Mouse (Mus musculus) hindbrain, embryonic 12.5 days (tissue): ENCODE measurements around the gene Aff1. TPM values are rescaled to one million over a fixed set of nuclear protein-coding genes. Genes with fewer than 3 reads are reported as not detected.

Experiments used
- ATAC-seq: fragments of 200-750 bp; cut with Nextera tagmentation; 2 replicates; pipeline ENCODE4 v1.8.0; 2017; ENCODE audit warnings: moderate TSS enrichment; ENCODE audit not compliant: low FRiP score
- H3K27ac ChIP-seq: fragments of 300-500 bp; sonication (generic); 2 replicates; pipeline ENCODE4 v1.5.1; 2016; ENCODE audit warnings: mild to moderate bottlenecking
- H3K27me3 ChIP-seq: fragments of 300-500 bp; sonication (generic); 2 replicates; pipeline ENCODE4 v1.6.1; 2016; ENCODE audit warnings: mild to moderate bottlenecking
- H3K36me3 ChIP-seq: fragments of 300-500 bp; sonication (generic); 2 replicates; pipeline ENCODE4 v1.6.1; 2016; ENCODE audit warnings: mild to moderate bottlenecking
- H3K4me1 ChIP-seq: fragments of 300-500 bp; sonication (generic); 2 replicates; pipeline ENCODE4 v1.6.1; 2016
- H3K4me2 ChIP-seq: fragments of 300-500 bp; sonication (generic); replicated peaks from 2 replicates; pipeline ENCODE4 v1.6.1; 2016; ENCODE audit warnings: mild to moderate bottlenecking
- H3K4me3 ChIP-seq: fragments of 300-500 bp; sonication (generic); 2 replicates; pipeline ENCODE4 v1.5.1; 2016; ENCODE audit warnings: mild to moderate bottlenecking
- H3K9ac ChIP-seq: fragments of 300-500 bp; sonication (generic); 2 replicates; pipeline ENCODE4 v1.6.1; 2016; ENCODE audit warnings: mild to moderate bottlenecking, moderate library complexity
- H3K9me3 ChIP-seq: fragments of 300-500 bp; sonication (generic); replicated peaks from 2 replicates; pipeline ENCODE4 v1.6.1; 2016; ENCODE audit warnings: mild to moderate bottlenecking
- WGBS: fragments of 180-500 bp; shearing (Covaris S2); methylation state at CpG from one replicate; pipeline ENCODE4 v1.1.7; 2016; 5-methylcytosine and 5-hydroxymethylcytosine counted together
- polyA plus RNA-seq: library from polyadenylated mRNA; unstranded; fragments of >200 nt; fragmentation: Nextera tagmentation; extraction: Ambion mirVana; gene quantifications from 2 replicates; pipeline ENCODE4 v1.2.1, GENCODE M21; 2016

Gene Aff1
- polyA plus RNA-seq, 1 experiment from 2014 or later, result 5.4 TPM

DNA sequence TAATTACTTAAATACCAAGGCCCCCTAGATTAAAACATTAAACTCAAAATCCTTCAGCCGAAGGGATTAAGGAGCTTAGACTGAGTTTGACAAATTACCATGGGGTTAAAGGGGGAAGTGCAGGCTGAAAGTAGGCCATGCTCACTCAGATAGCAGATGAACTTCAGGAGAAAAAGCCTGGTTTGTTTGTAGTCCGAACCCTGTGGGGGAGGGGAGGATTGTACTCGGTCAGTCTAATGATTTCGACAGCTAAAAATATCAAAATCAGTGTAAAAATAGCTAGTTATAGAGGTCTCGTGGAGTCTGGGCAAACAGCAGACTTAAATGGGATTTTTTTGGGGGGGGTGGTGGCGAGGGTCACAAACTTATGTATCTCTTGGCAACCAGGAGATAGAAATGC, 96.3 kb downstream of the Aff1 start:
- 52% methylated on average over 6 of the region's 6 CpGs for WGBS
- Histone ChIP-seq H3K4me1 (no peaks in the 10 kb centered on the region), H3K27ac (no peak overlapping the region), H3K4me2 (no peak overlapping the region), H3K9me3 (no peaks in the 10 kb centered on the region), H3K27me3 (no peaks in the 10 kb centered on the region; the same call in 1 of the 2 replicates), H3K4me3 (no peak overlapping the region), H3K9ac (no peak overlapping the region), H3K36me3 (peaks cover 11% of the 10 kb centered on the region)
- ATAC-seq, result no peak

DNA sequence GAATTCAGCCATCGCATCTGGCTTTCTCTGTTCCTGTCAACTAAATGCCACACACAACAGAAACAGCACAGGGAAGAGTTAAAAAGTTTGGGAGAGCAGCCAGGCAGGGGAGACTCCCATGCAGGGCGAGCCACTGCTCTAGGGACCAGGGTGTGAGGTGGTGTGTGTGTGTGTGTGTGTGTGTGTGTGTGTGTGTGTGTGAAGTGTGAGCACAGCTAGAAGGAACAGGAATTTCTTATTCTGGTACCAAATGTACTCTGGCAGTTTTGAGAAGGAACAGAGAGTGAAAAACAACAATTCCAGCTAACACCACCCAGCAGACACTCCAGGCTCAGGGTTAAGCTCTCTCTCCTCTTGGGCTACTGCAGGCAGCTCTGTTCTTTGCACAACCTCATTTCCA, 96.8 kb downstream of the Aff1 start:
- ATAC-seq, result no peak
- no peak overlapping the region for H3K4me3 ChIP-seq
- no peaks in the 10 kb centered on the region for H3K9me3 ChIP-seq
- H3K9ac ChIP-seq, result no peak overlapping the region
- no peak overlapping the region for H3K27ac ChIP-seq
- H3K36me3 ChIP-seq, result peaks cover 7% of the 10 kb centered on the region
- WGBS, result 38% methylated on average over 2 of the region's 2 CpGs
- no peaks in the 10 kb centered on the region for H3K4me1 ChIP-seq
- no peak overlapping the region for H3K4me2 ChIP-seq
- no peaks in the 10 kb centered on the region; the same call in 1 of the 2 replicates for H3K27me3 ChIP-seq

DNA sequence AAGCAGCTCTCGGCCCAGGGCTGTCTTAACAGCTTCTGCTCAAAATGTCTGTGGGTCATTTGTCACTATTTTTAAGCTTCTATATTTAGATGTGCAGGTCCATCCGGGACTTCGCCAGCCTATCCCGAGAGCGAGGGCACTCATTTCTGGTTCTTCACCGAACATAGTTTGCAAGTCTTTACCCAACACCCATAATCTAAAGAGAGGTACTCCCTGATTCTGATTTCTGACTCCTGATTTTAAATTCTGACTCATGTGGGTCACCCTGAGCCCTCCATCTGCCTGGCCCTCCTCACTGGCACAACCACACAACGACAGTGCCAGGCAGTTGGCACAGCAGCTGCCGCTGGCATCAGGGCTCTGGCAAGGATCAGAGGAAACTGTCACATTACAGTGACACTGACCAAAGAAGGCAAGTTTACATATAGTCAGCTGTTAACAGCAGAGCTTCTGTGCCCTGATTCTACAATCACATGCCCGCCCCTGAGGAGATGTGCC, 97.5 kb downstream of the Aff1 start:
- Histone ChIP-seq H3K4me2 (no peak overlapping the region), H3K36me3 (no peaks in the 10 kb centered on the region), H3K9ac (no peak overlapping the region), H3K4me1 (no peaks in the 10 kb centered on the region), H3K9me3 (no peaks in the 10 kb centered on the region), H3K27ac (no peak overlapping the region), H3K4me3 (no peak overlapping the region), H3K27me3 (no peaks in the 10 kb centered on the region; the same call in 1 of the 2 replicates)
- WGBS, result 93% methylated on average over 9 of the region's 9 CpGs
- no peak for ATAC-seq

DNA sequence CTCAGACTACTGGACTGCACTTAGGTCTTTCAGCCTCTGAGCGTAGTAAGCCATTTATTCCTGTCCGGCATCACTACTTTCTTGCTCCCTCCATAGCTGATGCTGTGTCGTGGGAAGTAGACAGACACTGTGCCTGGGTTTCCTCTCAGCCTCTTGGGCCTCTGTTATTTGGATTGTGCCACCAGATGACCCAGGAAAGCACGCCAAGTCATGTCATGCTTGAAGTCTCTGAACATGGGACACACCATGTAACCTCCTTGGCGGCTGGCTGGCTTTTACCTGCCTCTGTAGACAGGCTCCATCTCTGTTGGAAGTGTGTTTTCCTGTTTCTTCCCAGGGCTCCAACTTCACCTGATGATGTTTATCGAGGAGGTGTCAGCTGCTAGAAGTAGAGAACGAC, 99.6 kb downstream of the Aff1 start:
- Histone ChIP-seq H3K4me1 (no peaks in the 10 kb centered on the region), H3K4me3 (no peak overlapping the region), H3K9ac (no peak overlapping the region), H3K36me3 (no peaks in the 10 kb centered on the region), H3K27ac (no peak overlapping the region), H3K4me2 (no peak overlapping the region), H3K9me3 (no peaks in the 10 kb centered on the region), H3K27me3 (no peaks in the 10 kb centered on the region; the same call in 1 of the 2 replicates)
- no peak for ATAC-seq
- 82% methylated on average over 7 of the region's 7 CpGs for WGBS

DNA sequence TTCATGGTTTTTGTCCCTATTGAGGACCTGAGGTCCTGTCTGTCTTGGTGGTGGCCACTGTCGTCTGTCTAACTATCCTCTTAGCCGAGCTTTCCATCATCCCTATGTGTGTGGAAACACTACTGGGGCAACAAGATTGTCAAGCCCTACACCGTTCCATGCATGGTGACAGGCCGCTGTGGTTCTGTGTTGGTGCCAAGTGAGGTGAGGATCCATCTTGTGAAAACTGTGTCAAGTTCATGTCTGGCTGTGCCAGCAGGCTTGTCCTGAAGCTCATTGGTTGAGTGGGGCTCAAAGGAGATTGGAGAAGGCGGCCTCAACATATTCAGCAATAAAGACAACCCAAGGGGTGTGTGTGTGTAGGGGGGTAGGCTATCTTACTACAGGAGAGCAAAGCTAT, 102.9 kb downstream of the Aff1 start:
- no peak for ATAC-seq
- WGBS, result 94% methylated on average over 5 of the region's 5 CpGs
- H3K36me3 ChIP-seq, result no peaks in the 10 kb centered on the region
- H3K9ac ChIP-seq, result no peak overlapping the region
- peaks cover 7% of the 10 kb centered on the region for H3K4me1 ChIP-seq
- no peaks in the 10 kb centered on the region for H3K9me3 ChIP-seq
- H3K27me3 ChIP-seq, result no peaks in the 10 kb centered on the region; the same call in 1 of the 2 replicates
- H3K4me2 ChIP-seq, result no peak overlapping the region
- H3K4me3 ChIP-seq, result no peak overlapping the region
- no peak overlapping the region for H3K27ac ChIP-seq

DNA sequence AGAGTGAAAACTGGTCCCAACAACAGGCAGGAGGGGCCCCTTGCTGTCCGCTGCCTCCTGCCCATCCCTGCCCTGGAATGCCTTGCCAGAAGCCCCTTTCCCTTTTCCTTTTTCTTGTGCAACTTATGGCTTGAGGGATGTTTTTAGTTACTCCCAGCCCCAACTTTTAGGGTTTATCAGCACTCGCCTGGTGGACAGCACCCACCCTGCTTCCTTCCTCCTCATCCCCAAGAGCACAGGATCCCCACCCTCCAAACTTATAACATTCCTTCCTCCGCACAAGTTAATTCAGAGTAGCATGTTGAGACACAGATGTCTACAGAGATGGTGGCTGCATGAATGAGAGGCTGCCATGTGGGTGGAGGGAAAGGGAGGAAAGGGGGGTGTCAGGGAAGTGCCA, 103.9 kb downstream of the Aff1 start:
- 85% methylated on average over 3 of the region's 3 CpGs for WGBS
- no peak for ATAC-seq
- no peak overlapping the region for H3K4me2 ChIP-seq

DNA sequence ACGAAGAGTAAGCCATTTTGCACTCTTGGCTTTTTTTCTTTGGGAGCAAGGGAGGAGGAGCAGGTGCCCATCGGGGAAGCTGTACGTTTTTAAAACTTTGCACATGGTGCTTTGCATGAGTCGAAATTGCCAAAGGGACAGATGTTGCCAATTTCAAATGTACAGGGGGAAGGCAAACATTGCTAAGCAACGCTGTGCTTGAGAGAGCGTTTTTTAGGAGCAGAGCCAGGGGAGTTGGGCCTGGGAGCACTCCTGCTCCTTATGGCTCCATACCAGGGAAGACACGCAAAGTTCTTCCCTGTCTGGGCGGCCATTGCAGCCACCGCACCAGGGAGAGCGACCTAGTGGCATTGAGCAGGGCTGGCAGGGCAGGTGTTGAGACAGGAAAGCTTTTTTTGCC, 105.6 kb downstream of the Aff1 start:
- Histone ChIP-seq H3K27me3 (no peaks in the 10 kb centered on the region), H3K4me3 (no peak overlapping the region), H3K27ac (no peak overlapping the region), H3K9me3 (no peaks in the 10 kb centered on the region), H3K4me2 (no peak overlapping the region), H3K36me3 (no peaks in the 10 kb centered on the region), H3K4me1 (peaks cover 8% of the 10 kb centered on the region), H3K9ac (no peak overlapping the region)
- no peak for ATAC-seq
- WGBS, result 70% methylated on average over 10 of the region's 10 CpGs

More for the DNA sequence above, 103.9 kb downstream of the Aff1 start:
- no peak overlapping the region for H3K27ac ChIP-seq
- H3K9ac ChIP-seq, result no peak overlapping the region
- peaks cover 8% of the 10 kb centered on the region for H3K4me1 ChIP-seq
- no peaks in the 10 kb centered on the region for H3K36me3 ChIP-seq
- H3K4me3 ChIP-seq, result no peak overlapping the region
- no peaks in the 10 kb centered on the region for H3K9me3 ChIP-seq
- H3K27me3 ChIP-seq, result no peaks in the 10 kb centered on the region; the same call in 1 of the 2 replicates

DNA sequence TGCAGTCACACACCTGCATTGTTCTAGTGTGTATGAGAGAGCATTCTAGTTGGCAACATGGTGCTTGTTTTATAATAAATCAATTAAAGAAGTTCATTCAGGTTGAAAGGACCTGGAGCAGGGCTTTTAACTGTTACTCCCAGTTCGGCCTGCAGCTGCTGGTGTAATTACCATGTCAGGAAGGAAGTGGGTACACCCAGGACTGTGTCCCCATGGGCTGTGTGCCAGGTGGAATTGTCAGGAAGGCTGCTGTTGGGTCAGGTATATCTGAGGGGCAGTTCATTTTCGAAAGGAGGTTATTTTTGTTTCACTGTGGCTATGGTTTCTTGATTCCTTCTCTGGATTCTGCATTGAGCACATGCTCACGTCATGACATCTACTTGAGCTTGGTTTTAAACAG, 107.3 kb downstream of the Aff1 start:
- H3K9me3 ChIP-seq, result no peaks in the 10 kb centered on the region
- peaks cover 18% of the 10 kb centered on the region for H3K4me1 ChIP-seq
- H3K27ac ChIP-seq, result no peak overlapping the region
- ATAC-seq, result no peak
- H3K4me2 ChIP-seq, result no peak overlapping the region
- no peak overlapping the region for H3K9ac ChIP-seq
- H3K4me3 ChIP-seq, result no peak overlapping the region
- 81% methylated on average over 3 of the region's 3 CpGs for WGBS
- H3K36me3 ChIP-seq, result no peaks in the 10 kb centered on the region
- H3K27me3 ChIP-seq, result no peaks in the 10 kb centered on the region

DNA sequence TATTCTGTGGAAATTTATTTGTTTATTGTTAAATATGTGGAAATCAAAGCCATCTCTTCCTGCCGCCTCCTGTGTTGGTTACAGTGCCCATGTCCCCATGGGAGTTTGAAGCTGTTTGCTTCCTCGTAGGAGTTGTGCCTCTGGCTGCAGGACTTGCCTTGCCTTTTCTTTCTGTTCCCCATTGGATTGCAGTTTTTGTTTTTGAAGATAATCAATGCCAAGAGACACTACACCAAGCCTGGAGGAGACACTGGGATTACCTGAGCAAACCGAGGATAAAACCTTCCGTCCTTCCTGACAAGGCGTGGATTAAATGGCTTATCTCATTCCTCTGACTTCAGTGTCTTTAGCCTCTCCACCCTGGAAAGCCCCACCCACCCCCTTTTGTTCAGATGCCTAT, 107.8 kb downstream of the Aff1 start:
- no peak overlapping the region for H3K4me2 ChIP-seq
- no peaks in the 10 kb centered on the region for H3K36me3 ChIP-seq
- no peaks in the 10 kb centered on the region for H3K27me3 ChIP-seq
- no peaks in the 10 kb centered on the region for H3K9me3 ChIP-seq
- ATAC-seq, result no peak
- H3K9ac ChIP-seq, result no peak overlapping the region
- no peak overlapping the region for H3K27ac ChIP-seq
- H3K4me3 ChIP-seq, result no peak overlapping the region
- H3K4me1 ChIP-seq, result peaks cover 18% of the 10 kb centered on the region
- WGBS, result 74% methylated on average over 5 of the region's 5 CpGs

DNA sequence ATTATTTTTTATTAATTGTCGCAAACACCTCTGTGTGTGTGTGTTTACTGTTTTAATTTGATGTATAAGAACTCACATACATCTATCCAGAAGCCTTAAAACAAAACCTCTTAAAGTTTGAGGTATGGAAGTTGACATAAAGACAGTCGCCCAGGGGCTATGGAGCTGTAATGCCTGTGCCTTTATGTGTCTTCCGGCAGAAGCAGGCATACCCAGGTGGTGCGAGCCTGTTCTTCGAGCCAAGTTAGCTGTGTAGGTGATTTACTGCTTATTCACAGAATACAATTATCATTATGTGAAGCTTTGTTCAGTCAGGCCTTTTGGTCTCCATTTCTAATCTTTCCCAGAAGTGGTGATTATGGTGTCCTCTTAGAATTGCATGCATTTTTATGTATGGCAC, 111.2 kb downstream of the Aff1 start:
- Histone ChIP-seq H3K4me3 (no peak overlapping the region), H3K4me2 (no peak overlapping the region), H3K36me3 (no peaks in the 10 kb centered on the region), H3K9ac (no peak overlapping the region), H3K9me3 (no peaks in the 10 kb centered on the region), H3K27me3 (no peaks in the 10 kb centered on the region), H3K4me1 (peaks cover 13% of the 10 kb centered on the region), H3K27ac (no peak overlapping the region)
- WGBS, result 76% methylated on average over 5 of the region's 5 CpGs
- no peak for ATAC-seq

DNA sequence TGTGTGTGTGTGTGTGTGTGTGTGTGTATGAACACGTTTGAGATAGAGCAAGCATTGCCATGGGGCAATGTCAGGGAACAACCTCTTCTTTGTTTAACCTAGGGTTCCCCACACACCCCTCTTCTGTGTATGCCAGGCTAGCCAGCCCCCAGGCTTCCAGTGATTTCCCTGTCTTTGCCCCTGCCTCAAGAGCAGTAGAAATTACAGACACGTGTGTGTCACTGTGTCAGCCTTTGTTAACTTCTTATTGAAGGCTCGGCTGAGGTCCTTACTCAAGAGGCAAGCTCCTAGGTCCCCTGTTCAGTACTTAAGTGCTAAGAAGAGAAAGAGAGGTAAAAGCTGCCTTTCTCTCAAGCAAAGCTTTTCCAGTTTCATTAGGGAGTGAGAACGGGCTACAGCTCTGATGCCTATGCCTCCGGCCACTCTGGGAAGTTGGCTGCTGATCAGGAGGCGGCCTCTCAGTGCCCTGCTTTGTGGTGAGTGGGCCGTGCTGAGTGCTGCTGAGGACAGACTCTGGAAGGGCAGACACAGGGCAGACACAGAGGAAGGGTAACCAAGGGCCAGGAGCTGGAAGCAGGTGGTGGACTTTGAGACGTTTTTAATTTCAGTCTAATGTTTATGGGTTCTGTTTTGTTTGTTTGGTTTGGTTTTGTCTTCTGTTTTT, 111.9 kb downstream of the Aff1 start:
- WGBS, result 25% methylated on average over 8 of the region's 8 CpGs
- Histone ChIP-seq H3K27me3 (no peaks in the 10 kb centered on the region), H3K4me2 (no peak overlapping the region), H3K9me3 (no peaks in the 10 kb centered on the region), H3K9ac (no peak overlapping the region), H3K36me3 (no peaks in the 10 kb centered on the region), H3K27ac (no peak overlapping the region), H3K4me3 (no peak overlapping the region), H3K4me1 (peaks cover 13% of the 10 kb centered on the region)
- ATAC-seq, result 0 out of 2 replicates have a peak, but pooled peaks have one; percentile 67

DNA sequence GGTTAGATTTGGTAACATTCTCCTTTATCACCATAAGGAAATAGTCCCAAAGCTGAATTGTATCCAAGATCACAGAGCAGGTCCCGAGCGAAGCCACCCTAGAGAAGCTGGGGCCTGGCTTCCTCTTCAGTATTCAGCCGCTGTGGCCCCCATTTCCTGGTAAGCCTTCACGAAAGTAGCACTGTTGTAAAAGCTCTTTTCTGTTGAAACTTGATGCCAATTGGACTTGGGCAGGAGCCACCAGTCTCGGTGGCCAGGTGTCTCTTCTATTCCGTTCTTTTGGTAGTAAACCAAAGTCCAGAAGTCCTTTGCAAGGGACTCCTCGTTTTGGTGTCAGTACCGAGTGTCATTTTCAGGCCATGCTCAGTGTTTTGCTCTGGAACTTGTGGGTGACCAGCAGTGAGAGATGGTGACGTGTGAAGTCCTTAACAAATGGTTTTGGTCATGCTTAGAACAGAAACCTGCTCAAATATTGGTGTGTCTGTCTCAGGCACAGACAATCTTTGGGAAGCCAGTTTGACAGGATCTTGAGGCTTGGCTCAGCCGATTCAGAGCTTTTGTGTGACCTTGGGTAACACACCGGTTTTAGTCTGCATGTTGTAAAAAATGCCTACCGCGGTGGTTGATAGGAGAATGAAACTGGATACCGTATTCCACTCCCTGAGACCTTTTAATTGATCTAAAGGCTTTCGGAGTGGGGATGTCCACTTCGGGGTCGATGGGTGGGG, 114.8 kb downstream of the Aff1 start:
- Histone ChIP-seq H3K9me3 (no peaks in the 10 kb centered on the region), H3K27ac (no peak overlapping the region), H3K36me3 (no peaks in the 10 kb centered on the region), H3K4me3 (no peak overlapping the region), H3K27me3 (no peaks in the 10 kb centered on the region), H3K4me1 (peaks cover 10% of the 10 kb centered on the region), H3K4me2 (no peak overlapping the region), H3K9ac (no peak overlapping the region)
- ATAC-seq, result no peak
- WGBS, result 78% methylated on average over 17 of the region's 17 CpGs
